In the genomic region with DNA sequence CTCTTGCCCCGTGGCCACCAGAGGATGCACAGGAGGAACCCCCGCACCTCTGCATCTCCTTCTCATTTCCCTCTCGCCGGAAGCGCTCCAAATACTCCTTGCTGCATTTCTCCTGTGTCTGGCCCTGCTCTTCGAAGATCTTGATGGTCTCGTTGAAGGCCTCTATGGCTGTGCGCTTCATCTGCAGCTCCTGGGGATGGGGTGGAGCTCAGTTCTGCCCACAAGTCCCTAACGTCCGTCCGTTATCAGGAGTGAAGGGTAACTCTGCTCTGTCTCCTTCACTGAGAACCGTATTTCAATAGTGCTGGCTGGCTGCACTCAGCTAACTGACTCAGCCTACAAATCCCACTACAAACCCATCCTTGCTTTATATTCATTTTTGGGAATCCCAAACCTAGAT, we compare ENCODE assay signal across 14 mouse cellular contexts. TPM values are rescaled to one million over a fixed set of nuclear protein-coding genes. Genes with fewer than 3 reads are reported as not detected.
DNase-seq lines count a peak whose midpoint lies in the region; ATAC-seq and TF ChIP-seq lines count a peak whose summit lies in the region.
"Had no signal": no experiment of that assay in that cellular context is flagged by ENCODE, and none has a peak within 500 bp of the region (broad histone marks: within the 10 kb centered on the region; RNA-seq: fewer than 3 reads in every experiment).

No protein-coding gene starts in this region.

- H3K36me3 ChIP-seq in embryonic facial prominence, embryonic 10.5 days (replicated peaks) = peaks cover 75% of the 10 kb centered on the region
- H3K36me3 ChIP-seq in liver, embryonic 16.5 days (ENCODE audit: control insufficient read depth, insufficient read depth) = peaks cover 8% of the 10 kb centered on the region; the same call in 1 of the 2 replicates
- peaks cover 55% of the 10 kb centered on the region for H3K36me3 ChIP-seq in intestine, postnatal 0 days (ENCODE audit: control insufficient read depth, insufficient read depth)

- peak overlapping the region; percentile 26 for H3K9ac ChIP-seq in liver, embryonic 16.5 days (ENCODE audit: low read depth, low read length)
- no peak overlapping the region for H3K9ac ChIP-seq in intestine, postnatal 0 days (ENCODE audit: low read depth, low read length)
- H3K9ac ChIP-seq: embryonic facial prominence, embryonic 15.5 days; forebrain, embryonic 12.5 days; limb, embryonic 13.5 days; midbrain, embryonic 15.5 days had no signal

- H3K4me1 ChIP-seq in embryonic facial prominence, embryonic 10.5 days = peaks cover 52% of the 10 kb centered on the region
- peaks cover 59% of the 10 kb centered on the region for H3K4me1 ChIP-seq in liver, embryonic 16.5 days (ENCODE audit: control insufficient read depth, low read depth, low read length)
- peaks cover 23% of the 10 kb centered on the region; the same call in 1 of the 2 replicates for H3K4me1 ChIP-seq in intestine, postnatal 0 days (replicated peaks; ENCODE audit: control insufficient read depth, insufficient read depth, low read length)

- DNase-seq in layer of hippocampus, adult 2 months (ENCODE audit: low spot score in 2 of 2) = no peak
- DNase-seq in layer of hippocampus, postnatal 14 days (ENCODE audit: low spot score in 2 of 2) = no peak
- no peak for DNase-seq in embryonic facial prominence, embryonic 10.5 days (ENCODE audit: low spot score)
- no peak for DNase-seq in embryo, embryonic 10 days (ENCODE audit: low spot score)

- no peak overlapping the region for H3K4me3 ChIP-seq in layer of hippocampus, adult 2 months
- peak overlapping the region; percentile 17; the same call in 1 of the 2 replicates for H3K4me3 ChIP-seq in embryonic facial prominence, embryonic 10.5 days
- no peak overlapping the region for H3K4me3 ChIP-seq in liver, embryonic 16.5 days (ENCODE audit: low read depth, low read length)
- no peak overlapping the region for H3K4me3 ChIP-seq in intestine, postnatal 0 days (ENCODE audit: low read depth, low read length)
- H3K4me3 ChIP-seq: embryonic facial prominence, embryonic 15.5 days; forebrain, embryonic 12.5 days; limb, embryonic 13.5 days; midbrain, embryonic 15.5 days had no signal

- no peaks in the 10 kb centered on the region for H3K9me3 ChIP-seq in embryonic facial prominence, embryonic 10.5 days
- no peaks in the 10 kb centered on the region for H3K9me3 ChIP-seq in liver, embryonic 16.5 days (replicated peaks; ENCODE audit: control insufficient read depth, low read length)
- H3K9me3 ChIP-seq in intestine, postnatal 0 days (ENCODE audit: control insufficient read depth) = no peaks in the 10 kb centered on the region
- H3K9me3 ChIP-seq: embryonic facial prominence, embryonic 15.5 days; forebrain, embryonic 12.5 days; limb, embryonic 13.5 days; midbrain, embryonic 15.5 days had no signal

- H3K4me2 ChIP-seq in liver, embryonic 16.5 days (ENCODE audit: low read depth, low read length) = peak overlapping the region; percentile 29
- H3K4me2 ChIP-seq in intestine, postnatal 0 days (replicated peaks; ENCODE audit: low read depth) = no peak overlapping the region
- H3K4me2 ChIP-seq: embryonic facial prominence, embryonic 15.5 days; forebrain, embryonic 12.5 days; limb, embryonic 13.5 days; midbrain, embryonic 15.5 days had no signal

- 0 out of 2 replicates have a peak, but pooled peaks have one; percentile 0 for ATAC-seq in erythroblast, adult 5-6 weeks (replicated peaks; ENCODE audit: low FRiP score, poor library complexity, severe bottlenecking)
- ATAC-seq in liver, embryonic 16.5 days (ENCODE audit: low read depth) = peak; percentile 30; the same call in 1 of the 2 replicates
- no peak for ATAC-seq in intestine, postnatal 0 days

- TF ChIP-seq CTCF in layer of hippocampus, adult 2 months (conservative IDR thresholded peaks at IDR 0.05) = no peak
- TF ChIP-seq CTCF in intestine, postnatal 0 days (IDR thresholded peaks at IDR 0.05; ENCODE audit: low read depth) = no peak

- WGBS in embryonic facial prominence, embryonic 10.5 days = 73% methylated on average over 12 of the region's 12 CpGs
- WGBS in liver, embryonic 16.5 days (ENCODE audit: insufficient replicate concordance) = 28% methylated on average over 12 of the region's 12 CpGs
- WGBS in intestine, postnatal 0 days = 76% methylated on average over 12 of the region's 12 CpGs

- H3K27ac ChIP-seq in layer of hippocampus, adult 2 months = peak overlapping the region; percentile 15; the same call in 1 of the 2 replicates
- H3K27ac ChIP-seq in embryonic facial prominence, embryonic 10.5 days (replicated peaks) = no peak overlapping the region
- H3K27ac ChIP-seq in liver, embryonic 16.5 days (ENCODE audit: low read length) = 0 out of 2 replicates have a peak overlapping the region, but pooled peaks have one; percentile 20
- no peak overlapping the region for H3K27ac ChIP-seq in intestine, postnatal 0 days (ENCODE audit: low read depth, low read length)
- H3K27ac ChIP-seq: embryonic facial prominence, embryonic 15.5 days; forebrain, embryonic 12.5 days; kidney, postnatal 0 days; limb, embryonic 13.5 days; midbrain, embryonic 15.5 days had no signal

- H3K27me3 ChIP-seq in embryonic facial prominence, embryonic 10.5 days (replicated peaks; ENCODE audit: low read depth, poor library complexity, severe bottlenecking) = peaks cover 17% of the 10 kb centered on the region
- H3K27me3 ChIP-seq in liver, embryonic 16.5 days (ENCODE audit: control insufficient read depth, insufficient read depth, low read depth, low read length) = no peaks in the 10 kb centered on the region
- no peaks in the 10 kb centered on the region for H3K27me3 ChIP-seq in intestine, postnatal 0 days (replicated peaks; ENCODE audit: control insufficient read depth, insufficient read depth, low read length)
- H3K27me3 ChIP-seq: embryonic facial prominence, embryonic 15.5 days; limb, embryonic 13.5 days had no signal

RNA-seq across cellular contexts. Expression of gene Pik3r2, which starts 6.7 kb away (rescaled TPM):
- total RNA-seq in layer of hippocampus, adult 2 months (2021) = 100 to 1,000 TPM; 160 to 169 TPM
- total RNA-seq in layer of hippocampus, postnatal 14 days (2021) = 100 to 1,000 TPM; 164 to 178 TPM
- 79.2 and 79.8 TPM in 2 replicates for polyA plus RNA-seq in embryonic facial prominence, embryonic 10.5 days (2016; fragmentation: Nextera tagmentation; extraction: Ambion mirVana)
- 4.8 and 12.1 TPM in 2 replicates for total RNA-seq in erythroblast, adult 5-6 weeks (2015; ENCODE audit: low replicate concordance)
- total RNA-seq in erythroblast, adult 5-6 weeks (2017; ENCODE audit: low replicate concordance) = 5.9 and 6.3 TPM in 2 replicates
- 12.2 and 13.9 TPM in 2 replicates for polyA plus RNA-seq in liver, embryonic 16.5 days (2015; fragmentation: Nextera tagmentation; extraction: Ambion mirVana)
- 37.4 and 41.0 TPM in 2 replicates for polyA plus RNA-seq in intestine, postnatal 0 days (2015; fragmentation: Nextera tagmentation; extraction: Ambion mirVana)

RNA-seq across cellular contexts. Expression of gene Mpv17l2, which starts 9.1 kb away (rescaled TPM):
- total RNA-seq in layer of hippocampus, adult 2 months (2021) = 10 to 100 TPM; 36.5 to 42.7 TPM
- 10 to 100 TPM; 47.6 to 52.2 TPM for total RNA-seq in layer of hippocampus, postnatal 14 days (2021)
- 28.2 and 34.5 TPM in 2 replicates for polyA plus RNA-seq in embryonic facial prominence, embryonic 10.5 days (2016; fragmentation: Nextera tagmentation; extraction: Ambion mirVana)
- 8.2 and 9.6 TPM in 2 replicates for total RNA-seq in erythroblast, adult 5-6 weeks (2015; ENCODE audit: low replicate concordance)
- total RNA-seq in erythroblast, adult 5-6 weeks (2017; ENCODE audit: low replicate concordance) = 3.8 and 6.4 TPM in 2 replicates
- 31.4 and 32.1 TPM in 2 replicates for polyA plus RNA-seq in liver, embryonic 16.5 days (2015; fragmentation: Nextera tagmentation; extraction: Ambion mirVana)
- 76.3 and 80.6 TPM in 2 replicates for polyA plus RNA-seq in intestine, postnatal 0 days (2015; fragmentation: Nextera tagmentation; extraction: Ambion mirVana)

RNA-seq across cellular contexts. Expression of gene Rab3a, which starts 15.4 kb away (rescaled TPM):
- total RNA-seq in layer of hippocampus, adult 2 months (2021) = 100 to 1,000 TPM; 775 to 798 TPM
- 100 to 1,000 TPM; 793 to 809 TPM for total RNA-seq in layer of hippocampus, postnatal 14 days (2021)
- polyA plus RNA-seq in embryonic facial prominence, embryonic 10.5 days (2016; fragmentation: Nextera tagmentation; extraction: Ambion mirVana) = 13.6 and 16.2 TPM in 2 replicates
- total RNA-seq in erythroblast, adult 5-6 weeks (2015; ENCODE audit: low replicate concordance) = not detected in 2 replicates
- total RNA-seq in erythroblast, adult 5-6 weeks (2017; ENCODE audit: low replicate concordance) = 1.5 TPM in 1 of 2 replicates, not detected in the other
- polyA plus RNA-seq in liver, embryonic 16.5 days (2015; fragmentation: Nextera tagmentation; extraction: Ambion mirVana) = 2.2 and 3.4 TPM in 2 replicates
- 18.8 and 19.5 TPM in 2 replicates for polyA plus RNA-seq in intestine, postnatal 0 days (2015; fragmentation: Nextera tagmentation; extraction: Ambion mirVana)

RNA-seq across cellular contexts. Expression of gene Mast3, which starts 35.0 kb away (rescaled TPM):
- 100 to 1,000 TPM; 468 to 473 TPM for total RNA-seq in layer of hippocampus, adult 2 months (2021)
- total RNA-seq in layer of hippocampus, postnatal 14 days (2021) = 100 to 1,000 TPM; 295 to 297 TPM
- polyA plus RNA-seq in embryonic facial prominence, embryonic 10.5 days (2016; fragmentation: Nextera tagmentation; extraction: Ambion mirVana) = 12.4 and 13.9 TPM in 2 replicates
- total RNA-seq in erythroblast, adult 5-6 weeks (2015; ENCODE audit: low replicate concordance) = 21.7 and 29.2 TPM in 2 replicates
- 3.9 and 5.4 TPM in 2 replicates for total RNA-seq in erythroblast, adult 5-6 weeks (2017; ENCODE audit: low replicate concordance)
- polyA plus RNA-seq in liver, embryonic 16.5 days (2015; fragmentation: Nextera tagmentation; extraction: Ambion mirVana) = 7.5 and 9.0 TPM in 2 replicates
- polyA plus RNA-seq in intestine, postnatal 0 days (2015; fragmentation: Nextera tagmentation; extraction: Ambion mirVana) = 4.4 and 7.2 TPM in 2 replicates

RNA-seq across cellular contexts. Expression of gene Il12rb1, which starts 38.4 kb away (rescaled TPM):
- total RNA-seq in layer of hippocampus, adult 2 months (2021) = 1 to 10 TPM in 1 of 2 experiments, under 1 TPM in 1; 0.61 to 1.1 TPM
- total RNA-seq in layer of hippocampus, postnatal 14 days (2021) = 1 to 10 TPM; 1.5 TPM
- not detected in 2 replicates for polyA plus RNA-seq in embryonic facial prominence, embryonic 10.5 days (2016; fragmentation: Nextera tagmentation; extraction: Ambion mirVana)
- not detected in 2 replicates for total RNA-seq in erythroblast, adult 5-6 weeks (2015; ENCODE audit: low replicate concordance)
- 0.14 and 0.51 TPM in 2 replicates for total RNA-seq in erythroblast, adult 5-6 weeks (2017; ENCODE audit: low replicate concordance)
- 0.06 and 0.35 TPM in 2 replicates for polyA plus RNA-seq in liver, embryonic 16.5 days (2015; fragmentation: Nextera tagmentation; extraction: Ambion mirVana)
- polyA plus RNA-seq in intestine, postnatal 0 days (2015; fragmentation: Nextera tagmentation; extraction: Ambion mirVana) = 0.29 and 0.31 TPM in 2 replicates
- polyA plus RNA-seq: forebrain, embryonic 12.5 days; heart, postnatal 0 days; neural tube, embryonic 11.5 days had no signal

Comparison
In these comparisons a context has a peak if more than half of its experiments do, and no peak if none do; other contexts are left out.
1. H3K27ac ChIP-seq: peak in layer of hippocampus, adult 2 months (single experiment) and liver, embryonic 16.5 days (single experiment); none in embryonic facial prominence, embryonic 10.5 days (single experiment) and intestine, postnatal 0 days (single experiment).
2. RNA of gene Pik3r2, which starts 6.7 kb away (total RNA-seq): 164 to 178 TPM in layer of hippocampus, postnatal 14 days and 160 to 169 TPM in layer of hippocampus, adult 2 months; 4.8 to 12.1 TPM in erythroblast, adult 5-6 weeks; every median in the first group is over 10 times any median in the second.
3. RNA of gene Rab3a, which starts 15.4 kb away (total RNA-seq): 793 to 809 TPM in layer of hippocampus, postnatal 14 days and 775 to 798 TPM in layer of hippocampus, adult 2 months; 1.5 TPM in erythroblast, adult 5-6 weeks; every median in the first group is over 100 times any median in the second.